Mouse (Mus musculus): ENCODE results near the gene Art2b.

- TF ChIP-seq CTCF (IDR thresholded peaks at IDR 0.05; ENCODE audit: control insufficient read depth, insufficient read depth, insufficient read length) (peak; percentile 52), MAX (IDR thresholded peaks at IDR 0.05) (no peak), USF1 (IDR thresholded peaks at IDR 0.05; ENCODE audit: low read depth) (no peak), CEBPB (IDR thresholded peaks at IDR 0.05; ENCODE audit: low read depth) (no peak), MYOD1 (IDR thresholded peaks at IDR 0.05; ENCODE audit: control insufficient read depth, insufficient read length, low read depth) (no peak), MYOG (IDR thresholded peaks at IDR 0.05; ENCODE audit: control insufficient read depth, extremely low read depth, insufficient read length) (no peak), FOSL1 (IDR thresholded peaks at IDR 0.05; ENCODE audit: insufficient read depth, low read length, poor library complexity, severe bottlenecking) (no peak)
Measured at GRCm38 (mm10) chr7:101541132-101541531, 44.3 kb downstream of the Art2b start.
